Mouse (Mus musculus) thymus, postnatal 14 days (tissue): Measurements from ENCODE around the gene Fndc5.

Experiments used
- DNase-seq: peaks from one replicate; pipeline ENCODE4 v3.0.0; 2021

The Fndc5 gene

DNA sequence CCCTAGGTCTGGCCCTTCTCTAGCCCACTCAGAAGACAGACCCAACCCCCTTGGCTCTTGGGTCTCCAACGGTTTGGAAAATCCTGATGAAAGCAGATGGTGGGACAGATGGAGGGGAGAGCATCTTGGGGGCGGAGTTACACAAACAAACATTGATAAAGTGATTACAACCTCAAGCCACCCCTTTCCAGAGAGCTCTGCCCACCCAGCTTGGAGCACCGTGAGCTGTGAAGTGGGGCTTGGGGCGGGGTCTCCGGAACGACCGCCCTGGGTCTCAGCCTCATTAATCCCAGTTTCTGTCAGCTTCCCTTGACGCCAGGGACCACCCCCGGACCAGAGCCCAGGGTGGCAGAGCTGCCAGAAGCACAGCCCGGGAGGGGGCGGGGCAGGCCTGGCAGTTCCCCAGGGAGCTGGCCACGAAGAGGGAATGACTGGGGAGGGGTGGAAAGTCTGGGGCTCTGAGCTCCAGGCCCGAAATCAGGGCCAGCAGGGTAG is 12.1 kb upstream of the Fndc5 start:
- DNase-seq = no peak

DNA sequence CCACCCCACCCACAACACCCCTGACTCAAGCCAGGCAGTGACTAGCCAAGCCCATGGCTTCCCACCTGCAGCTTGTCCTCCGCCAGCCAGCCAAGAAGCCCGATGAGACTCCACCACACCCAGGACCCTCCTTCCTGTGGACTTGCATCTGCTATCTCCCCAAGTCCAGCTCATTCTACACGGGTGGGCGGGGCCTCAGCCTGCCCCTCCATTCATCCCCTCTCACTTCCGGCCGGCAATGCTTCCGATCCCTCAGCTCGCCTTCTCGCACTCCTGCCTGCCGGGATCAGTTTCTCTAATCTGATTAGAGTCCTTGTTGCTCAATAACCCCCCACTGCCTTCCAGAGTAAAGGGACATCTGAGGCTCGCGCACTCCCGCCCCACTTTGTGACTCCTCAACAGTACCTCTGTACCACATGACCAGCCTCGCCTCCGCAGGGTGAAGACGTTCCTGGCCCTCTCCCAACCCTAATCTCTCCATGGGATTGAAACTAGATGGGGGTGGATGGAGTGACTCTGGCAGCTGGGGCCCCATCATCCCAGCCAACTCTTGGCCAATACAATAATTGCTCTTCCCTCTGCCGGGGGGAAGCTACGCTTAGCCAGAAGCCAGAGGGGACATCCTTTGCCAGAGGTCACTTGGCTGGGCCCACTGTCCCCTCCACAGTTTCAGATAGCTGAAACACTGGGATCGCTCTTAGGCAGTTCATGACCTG is 10.9 kb upstream of the Fndc5 start:
- no peak for DNase-seq

DNA sequence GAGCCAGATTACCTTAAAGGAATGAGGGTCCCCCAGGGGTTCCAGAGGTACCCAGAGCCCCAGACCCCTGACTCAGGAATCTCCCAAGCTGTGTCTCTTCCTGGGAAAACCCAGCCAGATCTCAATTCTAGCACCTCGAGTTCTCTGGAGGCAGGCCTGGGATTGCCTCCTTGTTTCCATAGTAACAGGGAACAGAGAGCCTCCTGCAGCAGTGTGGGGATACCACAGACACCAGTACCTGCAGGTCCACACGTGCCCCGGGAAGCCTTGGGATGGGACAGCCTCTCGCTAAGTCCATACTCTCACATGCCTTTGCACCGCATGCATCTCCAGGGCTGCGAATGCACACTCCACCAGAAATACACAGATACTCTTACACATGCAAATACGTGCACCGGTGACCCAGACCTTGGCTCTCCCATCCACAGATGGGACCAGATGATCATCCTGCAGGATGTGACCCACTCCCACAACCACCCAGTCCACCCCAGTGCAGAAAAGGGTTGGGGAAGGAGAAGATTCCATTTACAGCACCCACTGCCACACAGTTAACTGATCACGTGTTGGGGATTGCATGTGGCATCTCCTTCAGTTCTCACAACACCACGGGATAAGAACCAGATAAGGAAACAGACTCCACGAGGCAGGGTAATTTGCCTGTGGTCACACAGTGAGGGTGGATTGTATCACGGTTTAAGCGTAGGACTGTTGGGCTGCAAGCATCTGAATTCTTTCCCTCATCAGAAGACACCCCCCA is 8.0 kb upstream of the Fndc5 start:
- DNase-seq = no peak

GRCm38 (mm10) chr4:129129387-129129786 is 7.4 kb upstream of the Fndc5 start:
- DNase-seq = no peak

GRCm38 (mm10) chr4:129130149-129130548 is 6.7 kb upstream of the Fndc5 start:
- peak; percentile 52 for DNase-seq

DNA sequence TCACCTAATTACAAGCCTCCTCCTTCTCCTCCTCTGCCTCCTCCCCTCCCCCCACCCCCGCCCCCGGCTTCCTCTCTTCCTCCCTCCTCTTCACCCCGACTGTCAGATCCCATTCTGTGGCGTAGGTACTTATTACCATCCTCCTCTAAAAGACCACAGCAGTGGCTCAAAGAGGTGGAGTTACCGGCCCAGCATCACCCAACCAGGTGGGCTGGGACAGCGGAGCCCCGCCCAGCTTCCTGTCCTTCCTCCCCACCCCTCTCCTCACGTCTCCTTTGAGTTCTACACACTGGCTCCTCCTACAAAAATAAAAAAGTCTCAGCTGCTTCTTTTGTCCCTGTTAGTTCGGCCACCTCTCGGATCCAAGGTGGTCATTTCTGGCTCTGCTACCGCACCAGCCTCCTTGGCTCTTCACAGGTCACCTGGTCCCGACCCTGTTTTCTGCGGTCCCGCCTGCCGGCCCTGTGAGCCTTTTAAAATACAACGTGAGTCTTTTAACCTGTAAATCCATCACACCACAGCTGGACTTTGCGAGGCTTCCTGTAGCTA is 6.0 kb upstream of the Fndc5 start:
- DNase-seq = peak; percentile 64

DNA sequence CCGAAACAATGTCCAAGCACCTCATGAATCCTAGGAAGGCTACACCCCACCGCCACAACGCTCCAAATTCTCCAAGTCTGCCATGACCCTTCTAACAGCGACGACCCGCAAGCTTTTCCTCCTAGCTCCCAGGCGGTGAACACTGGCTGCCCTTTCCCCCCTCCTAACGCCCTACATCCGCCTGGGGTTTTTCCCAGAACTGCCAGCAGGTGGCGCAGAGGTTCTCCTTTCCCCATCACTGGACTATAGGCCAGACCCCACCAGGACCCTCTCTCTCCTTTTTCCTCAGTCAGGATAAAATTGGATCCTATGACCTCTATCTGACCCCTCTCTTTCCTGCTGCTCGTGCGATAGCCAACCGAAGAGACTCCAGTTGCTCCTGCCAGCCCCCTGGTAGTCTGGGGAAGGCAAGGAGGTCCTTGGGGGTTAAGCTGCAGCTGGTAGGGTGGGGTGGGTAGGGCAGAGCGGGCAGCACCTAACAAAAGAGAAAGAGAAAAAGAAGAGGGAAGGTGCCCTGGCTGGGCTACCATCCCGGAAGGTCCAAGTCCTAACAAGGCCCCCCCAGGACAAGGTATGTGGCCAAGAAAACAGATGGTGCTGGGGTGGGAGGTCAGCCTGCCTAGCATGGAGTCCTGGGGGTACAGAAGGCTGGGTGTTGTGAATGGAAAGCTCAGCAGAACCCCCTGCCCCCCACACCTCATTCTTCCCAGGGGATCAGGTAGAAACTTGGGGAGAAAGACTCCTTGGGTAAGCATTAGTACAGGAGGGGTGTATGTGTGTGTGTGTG is 1.8 kb upstream of the Fndc5 start:
- peak; percentile 81 for DNase-seq

- DNase-seq = no peak
These were observed 1.2 kb upstream of the Fndc5 start for GRCm38 (mm10) chr4:129135637-129136036.

DNA sequence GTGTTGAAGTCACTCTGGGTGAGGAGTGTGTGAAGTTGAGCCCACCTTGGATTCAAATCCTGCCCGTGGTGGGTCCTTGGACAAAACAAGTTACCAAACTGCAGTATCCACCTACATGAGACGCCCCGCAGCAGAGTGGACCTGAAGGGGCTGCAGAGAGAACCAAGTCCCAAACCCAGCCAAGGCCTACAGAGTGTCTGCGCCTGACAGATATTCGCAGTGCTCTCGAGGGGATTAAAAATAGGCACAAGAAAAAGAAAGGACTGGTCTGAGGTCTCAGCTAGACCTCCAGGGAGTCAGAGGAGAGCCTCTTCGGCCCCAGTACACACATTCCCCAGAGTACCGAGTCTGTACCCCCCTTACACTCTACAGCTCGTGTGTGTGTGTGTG is 615 bp upstream of the Fndc5 start:
- DNase-seq = no peak

GRCm38 (mm10) chr4:129137392-129138321 is 858 bp downstream of the Fndc5 start:
- DNase-seq = no peak

DNA sequence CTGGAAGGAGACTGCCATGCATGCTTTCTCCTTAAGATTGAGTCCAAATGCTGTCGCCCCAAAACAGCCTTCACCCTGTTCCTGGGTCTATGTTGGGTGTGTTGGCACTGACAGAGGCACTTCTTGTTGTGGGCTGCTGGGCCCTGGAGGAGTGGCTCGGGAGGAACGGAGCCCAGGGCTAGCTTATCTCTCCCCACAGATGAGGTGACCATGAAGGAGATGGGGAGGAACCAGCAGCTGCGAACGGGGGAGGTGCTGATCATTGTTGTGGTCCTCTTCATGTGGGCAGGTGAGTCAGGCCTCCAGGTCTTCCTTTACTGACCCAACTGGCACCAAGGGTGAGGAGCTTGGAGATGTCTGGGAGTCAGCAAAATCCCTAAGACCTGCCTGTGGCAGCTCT is 2.8 kb downstream of the Fndc5 start:
- DNase-seq = no peak

GRCm38 (mm10) chr4:129140808-129141207 is 4.0 kb downstream of the Fndc5 start:
- DNase-seq = no peak

DNA sequence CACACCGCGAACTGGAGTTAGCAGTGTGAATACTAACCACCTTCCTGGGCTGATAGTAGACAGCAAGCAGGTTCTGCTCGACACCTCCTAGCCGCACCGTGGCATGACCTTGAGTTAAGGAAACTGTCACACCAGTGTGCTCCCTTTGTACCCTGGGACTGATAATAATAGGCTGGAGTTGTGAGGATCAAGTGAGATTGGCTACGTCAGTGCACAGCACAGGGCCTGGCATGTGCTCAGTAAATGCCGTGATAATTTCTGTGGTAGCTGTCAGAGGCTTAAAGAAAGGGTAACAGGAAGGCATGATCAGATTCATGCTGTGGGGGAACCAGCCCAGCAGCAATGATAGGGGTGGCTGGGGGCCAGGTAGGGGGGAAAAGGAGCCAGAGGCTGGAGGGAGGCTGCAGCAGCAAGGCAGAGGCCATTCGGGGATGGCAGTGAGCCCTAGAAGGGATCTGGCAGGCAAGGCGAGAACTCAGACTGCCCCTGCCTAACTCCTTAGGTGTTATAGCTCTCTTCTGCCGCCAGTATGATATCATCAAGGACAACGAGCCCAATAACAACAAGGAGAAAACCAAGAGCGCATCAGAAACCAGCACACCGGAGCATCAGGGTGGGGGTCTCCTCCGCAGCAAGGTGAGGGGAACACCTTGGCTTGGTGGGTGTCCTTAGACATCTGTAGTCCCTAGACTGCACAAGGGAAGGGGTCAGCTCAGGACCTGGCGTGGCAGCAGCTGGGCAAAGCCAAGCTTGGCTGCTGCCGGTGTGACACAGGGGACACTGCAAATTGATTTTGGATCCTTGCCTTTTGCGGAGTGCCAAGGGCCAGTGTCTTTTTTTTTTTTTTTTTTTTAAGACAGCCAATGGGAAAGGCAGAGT is 5.0 kb downstream of the Fndc5 start:
- no peak for DNase-seq

DNA sequence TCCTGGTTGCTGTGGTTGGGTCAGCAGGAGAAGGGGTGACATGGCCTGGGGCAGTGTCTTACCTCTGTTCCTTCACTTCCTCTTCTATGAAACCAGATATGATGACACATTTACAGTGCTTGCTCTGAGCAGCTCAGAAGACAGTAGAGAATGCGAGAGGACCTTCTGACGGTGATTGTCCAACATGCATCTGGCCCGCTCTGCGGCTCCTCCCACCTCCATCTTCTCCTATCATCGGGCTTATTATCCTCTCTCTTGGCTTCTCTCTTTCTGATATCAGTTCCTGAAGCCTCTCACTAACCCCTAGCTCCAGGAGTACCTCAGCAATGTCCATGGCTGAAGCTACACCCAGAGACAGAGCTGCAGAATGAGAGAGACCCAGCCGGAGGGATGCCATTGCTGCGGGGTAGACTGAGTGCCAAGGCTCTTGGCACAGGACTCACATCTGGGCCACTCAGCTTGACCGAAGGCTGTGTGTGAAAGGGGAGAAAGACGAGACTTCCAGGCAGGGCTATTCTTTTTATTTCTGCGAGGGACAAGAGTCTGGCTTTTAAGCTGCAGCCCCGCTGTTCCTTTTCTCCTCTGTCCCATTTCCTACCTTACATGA is 5.7 kb downstream of the Fndc5 start:
- DNase-seq = no peak

- DNase-seq = no peak
These were observed 6.7 kb downstream of the Fndc5 start for GRCm38 (mm10) chr4:129143509-129143908.

- DNase-seq = no peak
These were observed 7.9 kb downstream of the Fndc5 start for GRCm38 (mm10) chr4:129144401-129145367.

DNA sequence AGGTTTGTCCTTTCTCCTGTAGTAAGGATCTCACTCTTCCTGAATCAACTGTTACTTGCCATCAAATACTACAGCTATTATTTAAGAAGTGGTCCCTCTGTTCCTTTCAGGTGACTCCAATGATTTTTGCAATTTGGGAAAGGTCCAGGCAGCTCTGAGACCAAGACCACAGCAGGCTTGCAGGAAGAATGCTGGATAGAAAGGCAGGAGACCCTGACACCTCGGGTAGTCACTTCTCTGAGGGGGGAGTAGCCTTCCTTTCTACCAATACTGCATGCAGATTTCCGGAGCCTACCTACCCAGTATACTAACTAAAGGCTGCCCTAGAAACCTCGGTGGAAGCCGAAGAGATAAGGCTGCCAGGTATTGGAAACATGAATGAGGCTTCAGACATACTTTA is 8.6 kb downstream of the Fndc5 start:
- no peak for DNase-seq

- DNase-seq = no peak
These were observed 9.1 kb downstream of the Fndc5 start for GRCm38 (mm10) chr4:129145943-129146342.

DNA sequence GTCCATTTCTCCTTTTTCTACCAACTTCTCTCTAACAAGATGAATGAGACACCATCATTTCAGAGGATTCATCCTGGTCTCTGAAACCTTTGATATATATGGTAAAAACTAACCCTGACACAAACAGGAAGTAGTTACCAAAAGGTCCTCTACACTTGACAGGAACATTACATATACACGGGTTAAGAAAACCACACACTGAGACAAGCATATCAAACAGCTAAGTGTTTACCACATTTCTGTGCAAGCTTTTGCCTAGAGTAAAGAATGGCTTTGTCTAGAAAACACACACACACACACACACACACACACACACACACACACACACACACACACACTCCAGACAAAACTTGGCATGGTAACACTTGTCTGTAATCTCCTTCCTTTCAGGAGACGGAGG is 9.6 kb downstream of the Fndc5 start:
- DNase-seq = no peak
